Mouse (Mus musculus) hindbrain, embryonic 16.5 days (tissue): ENCODE results near the gene Cuedc1. TPM values are rescaled to one million over a fixed set of nuclear protein-coding genes. Genes with fewer than 3 reads are reported as not detected.

ENCODE experiments used
- ATAC-seq: fragments of 200-750 bp; cut with Nextera tagmentation; 2 replicates; pipeline ENCODE4 v1.8.0; 2017; ENCODE audit warnings: moderate TSS enrichment, moderate library complexity
- H3K27ac ChIP-seq: fragments of 300-500 bp; sonication (generic); 2 replicates; pipeline ENCODE4 v1.5.1; 2014; ENCODE audit warnings: low read depth, mild to moderate bottlenecking, control low read depth, low read length, moderate library complexity
- H3K27me3 ChIP-seq: fragments of 300-500 bp; sonication (generic); replicated peaks from 2 replicates; pipeline ENCODE4 v1.6.1; 2014; ENCODE audit warnings: low read length; ENCODE audit not compliant: control insufficient read depth, insufficient read depth
- H3K36me3 ChIP-seq: fragments of 300-500 bp; sonication (generic); 2 replicates; pipeline ENCODE4 v1.6.1; 2014; ENCODE audit warnings: mild to moderate bottlenecking, low read length, moderate library complexity, mixed read lengths; ENCODE audit not compliant: control insufficient read depth, insufficient read depth
- H3K4me1 ChIP-seq: fragments of 300-500 bp; sonication (generic); 2 replicates; pipeline ENCODE4 v1.6.1; 2014; ENCODE audit warnings: low read depth, low read length; ENCODE audit not compliant: control insufficient read depth, insufficient read depth
- H3K4me2 ChIP-seq: fragments of 300-500 bp; sonication (generic); 2 replicates; pipeline ENCODE4 v1.6.1; 2014; ENCODE audit warnings: mild to moderate bottlenecking, low read length, control low read depth, moderate library complexity
- H3K4me3 ChIP-seq: fragments of 300-500 bp; sonication (generic); 2 replicates; pipeline ENCODE4 v1.5.1; 2014; ENCODE audit warnings: mild to moderate bottlenecking, low read length, control low read depth, moderate library complexity
- H3K9ac ChIP-seq: fragments of 300-500 bp; sonication (generic); 2 replicates; pipeline ENCODE4 v1.6.1; 2014; ENCODE audit warnings: low read depth, mild to moderate bottlenecking, control low read depth, low read length, moderate library complexity
- H3K9me3 ChIP-seq: fragments of 300-500 bp; sonication (generic); 2 replicates; pipeline ENCODE4 v1.6.1; 2014; ENCODE audit warnings: mild to moderate bottlenecking, low read length, moderate library complexity; ENCODE audit not compliant: control insufficient read depth
- WGBS: fragments of 180-500 bp; shearing (Covaris S2); extraction: QIAGEN DNeasy Blood & Tissue Kit; methylation state at CpG from one replicate; pipeline ENCODE4 v1.1.7; 2014; 5-methylcytosine and 5-hydroxymethylcytosine counted together
- polyA plus RNA-seq: library from polyadenylated mRNA; unstranded; fragments of >200 nt; fragmentation: Nextera tagmentation; extraction: Ambion mirVana; gene quantifications from 2 replicates; pipeline ENCODE4 v1.2.1, GENCODE M21; 2015

The Cuedc1 gene
- polyA plus RNA-seq, 1 experiment from 2014 or later: 29.9 TPM

- no peaks in the 10 kb centered on the region for H3K36me3 ChIP-seq
- peak; percentile 65 for ATAC-seq
- H3K27me3 ChIP-seq: no peaks in the 10 kb centered on the region
- H3K4me3 ChIP-seq: peak overlapping the region; percentile 92
- peak overlapping the region; percentile 87 for H3K4me2 ChIP-seq
- H3K9ac ChIP-seq: peak overlapping the region; percentile 98
- under 1% methylated on average over 66 of the region's 95 CpGs for WGBS
- H3K4me1 ChIP-seq: peaks cover 26% of the 10 kb centered on the region
- peak overlapping the region; percentile 92 for H3K27ac ChIP-seq
- no peaks in the 10 kb centered on the region for H3K9me3 ChIP-seq
These were observed 1.1 kb downstream of the Cuedc1 start for GRCm38 (mm10) chr11:88098787-88099598.

GRCm38 (mm10) chr11:88099599-88100023 lies 1.8 kb downstream of the Cuedc1 start:
- WGBS: 0% methylated on average over 28 of the region's 38 CpGs
- H3K27ac ChIP-seq: peak overlapping the region; percentile 92
- H3K4me1 ChIP-seq: peaks cover 26% of the 10 kb centered on the region
- peak overlapping the region; percentile 87 for H3K4me2 ChIP-seq
- peak; percentile 51 for ATAC-seq
- H3K9me3 ChIP-seq: no peaks in the 10 kb centered on the region
- H3K4me3 ChIP-seq: peak overlapping the region; percentile 92
- no peaks in the 10 kb centered on the region for H3K27me3 ChIP-seq
- H3K9ac ChIP-seq: peak overlapping the region; percentile 98
- H3K36me3 ChIP-seq: no peaks in the 10 kb centered on the region

GRCm38 (mm10) chr11:88100170-88100569 lies 2.3 kb downstream of the Cuedc1 start:
- no peaks in the 10 kb centered on the region for H3K36me3 ChIP-seq
- H3K9ac ChIP-seq: 0 out of 2 replicates have a peak overlapping the region, but pooled peaks have one; percentile 18
- peak overlapping the region; percentile 40 for H3K27ac ChIP-seq
- ATAC-seq: no peak
- 28% methylated on average over 4 of the region's 4 CpGs for WGBS
- no peaks in the 10 kb centered on the region for H3K9me3 ChIP-seq
- peaks cover 26% of the 10 kb centered on the region for H3K4me1 ChIP-seq
- H3K4me2 ChIP-seq: peak overlapping the region; percentile 87
- H3K4me3 ChIP-seq: peak overlapping the region; percentile 92
- no peaks in the 10 kb centered on the region for H3K27me3 ChIP-seq

GRCm38 (mm10) chr11:88103214-88103941 lies 5.5 kb downstream of the Cuedc1 start:
- Histone ChIP-seq H3K4me3 (no peak overlapping the region), H3K9me3 (no peaks in the 10 kb centered on the region), H3K27ac (no peak overlapping the region), H3K27me3 (no peaks in the 10 kb centered on the region), H3K4me1 (peaks cover 15% of the 10 kb centered on the region), H3K4me2 (no peak overlapping the region), H3K36me3 (no peaks in the 10 kb centered on the region), H3K9ac (no peak overlapping the region)
- 90% methylated on average over 19 of the region's 19 CpGs for WGBS
- no peak for ATAC-seq

- Histone ChIP-seq H3K27me3 (no peaks in the 10 kb centered on the region), H3K9ac (no peak overlapping the region), H3K4me3 (no peak overlapping the region), H3K36me3 (no peaks in the 10 kb centered on the region), H3K27ac (no peak overlapping the region), H3K9me3 (no peaks in the 10 kb centered on the region), H3K4me2 (no peak overlapping the region), H3K4me1 (peaks cover 5% of the 10 kb centered on the region; the same call in 1 of the 2 replicates)
- no peak for ATAC-seq
- whole genome bisulfite sequencing: 74% methylated on average over 6 of the region's 6 CpGs
These were observed 7.8 kb downstream of the Cuedc1 start for GRCm38 (mm10) chr11:88105494-88106291.

- H3K9me3 ChIP-seq: no peaks in the 10 kb centered on the region
- H3K4me3 ChIP-seq: no peak overlapping the region
- no peaks in the 10 kb centered on the region for H3K27me3 ChIP-seq
- no peak for ATAC-seq
- WGBS: 85% methylated on average over 8 of the region's 8 CpGs
- 0 out of 2 replicates have a peak, but pooled peaks cover 2% of the 10 kb centered on the region for H3K4me1 ChIP-seq
- H3K27ac ChIP-seq: no peak overlapping the region
- no peak overlapping the region for H3K9ac ChIP-seq
- H3K4me2 ChIP-seq: no peak overlapping the region
- no peaks in the 10 kb centered on the region for H3K36me3 ChIP-seq
These were observed 8.4 kb downstream of the Cuedc1 start for GRCm38 (mm10) chr11:88106292-88106554.

- no peak overlapping the region for H3K4me2 ChIP-seq
- 87% methylated on average over 4 of the region's 4 CpGs for WGBS
- no peaks in the 10 kb centered on the region for H3K36me3 ChIP-seq
- no peaks in the 10 kb centered on the region for H3K9me3 ChIP-seq
- no peak overlapping the region for H3K9ac ChIP-seq
- no peak overlapping the region for H3K4me3 ChIP-seq
- no peaks in the 10 kb centered on the region for H3K27me3 ChIP-seq
- no peaks in the 10 kb centered on the region for H3K4me1 ChIP-seq
- ATAC-seq: no peak
- no peak overlapping the region for H3K27ac ChIP-seq
These were observed 9.5 kb downstream of the Cuedc1 start for GRCm38 (mm10) chr11:88107365-88107764.

GRCm38 (mm10) chr11:88110031-88110594 lies 12.3 kb downstream of the Cuedc1 start:
- Histone ChIP-seq H3K27ac (no peak overlapping the region), H3K27me3 (no peaks in the 10 kb centered on the region), H3K36me3 (no peaks in the 10 kb centered on the region), H3K4me1 (peaks cover 17% of the 10 kb centered on the region), H3K9me3 (no peaks in the 10 kb centered on the region), H3K4me3 (no peak overlapping the region), H3K9ac (no peak overlapping the region), H3K4me2 (no peak overlapping the region)
- no peak for ATAC-seq
- WGBS: 73% methylated on average over 9 of the region's 9 CpGs
